Mouse (Mus musculus) midbrain, embryonic 13.5 days (tissue): ENCODE data around the gene Hddc2. TPM values are rescaled to one million over a fixed set of nuclear protein-coding genes. Genes with fewer than 3 reads are reported as not detected.
"Not testable (repeated sequence)": the region's sequence is repeated elsewhere in the genome, so short reads cannot be mapped to it uniquely, and the experiment has no call there.

Source experiments
- ATAC-seq: fragments of 200-750 bp; cut with Nextera tagmentation; 2 replicates; pipeline ENCODE4 v1.8.0; 2017; ENCODE audit warnings: mild to moderate bottlenecking, moderate TSS enrichment, moderate library complexity
- H3K27ac ChIP-seq: fragments of 300-500 bp; sonication (generic); 2 replicates; pipeline ENCODE4 v1.5.1; 2015; ENCODE audit warnings: inconsistent platforms, mild to moderate bottlenecking, moderate library complexity
- H3K27me3 ChIP-seq: fragments of 300-500 bp; sonication (generic); 2 replicates; pipeline ENCODE4 v1.6.1; 2015; ENCODE audit warnings: mild to moderate bottlenecking, inconsistent platforms
- H3K36me3 ChIP-seq: fragments of 300-500 bp; sonication (generic); 2 replicates; pipeline ENCODE4 v1.6.1; 2015; ENCODE audit warnings: mild to moderate bottlenecking, inconsistent platforms
- H3K4me1 ChIP-seq: fragments of 300-500 bp; sonication (generic); replicated peaks from 2 replicates; pipeline ENCODE4 v1.6.1; 2015; ENCODE audit warnings: inconsistent platforms
- H3K4me2 ChIP-seq: fragments of 300-500 bp; sonication (generic); replicated peaks from 2 replicates; pipeline ENCODE4 v1.6.1; 2015; ENCODE audit warnings: moderate library complexity, mild to moderate bottlenecking, inconsistent platforms
- H3K4me3 ChIP-seq: fragments of 300-500 bp; sonication (generic); replicated peaks from 2 replicates; pipeline ENCODE4 v1.5.1; 2015; ENCODE audit warnings: mild to moderate bottlenecking, inconsistent platforms
- H3K9ac ChIP-seq: fragments of 300-500 bp; sonication (generic); replicated peaks from 2 replicates; pipeline ENCODE4 v1.6.1; 2015; ENCODE audit warnings: mild to moderate bottlenecking, inconsistent platforms
- H3K9me3 ChIP-seq: fragments of 300-500 bp; sonication (generic); 2 replicates; pipeline ENCODE4 v1.6.1; 2016; ENCODE audit warnings: mild to moderate bottlenecking, inconsistent platforms
- WGBS: fragments of 180-500 bp; shearing (Covaris S2); methylation state at CpG from one replicate; pipeline ENCODE4 v1.1.7; 2015; 5-methylcytosine and 5-hydroxymethylcytosine counted together
- polyA plus RNA-seq: library from polyadenylated mRNA; unstranded; fragments of >200 nt; fragmentation: Nextera tagmentation; extraction: Ambion mirVana; gene quantifications from 2 replicates; pipeline ENCODE4 v1.2.1, GENCODE M21; 2015

Hddc2 gene
- polyA plus RNA-seq, 1 experiment from 2014 or later, result 55.1 TPM

- ATAC-seq, H3K36me3 ChIP-seq, H3K9ac ChIP-seq, H3K4me3 ChIP-seq, H3K9me3 ChIP-seq, H3K27ac ChIP-seq, H3K4me2 ChIP-seq, H3K27me3 ChIP-seq, H3K4me1 ChIP-seq: not testable (repeated sequence)
- WGBS, result 14% methylated on average over 4 of the region's 5 CpGs
Measured at GRCm38 (mm10) chr10:31370200-31370599, 57.0 kb downstream of the Hddc2 start.

Other genes starting within 250 kb of the Hddc2 start
- gene Tpd52l1, start 132.6 kb downstream of the Hddc2 start, polyA plus RNA-seq, result 18.1 and 20.4 TPM in 2 replicates